Mouse (Mus musculus): ENCODE data around the gene BC048562.

DNA sequence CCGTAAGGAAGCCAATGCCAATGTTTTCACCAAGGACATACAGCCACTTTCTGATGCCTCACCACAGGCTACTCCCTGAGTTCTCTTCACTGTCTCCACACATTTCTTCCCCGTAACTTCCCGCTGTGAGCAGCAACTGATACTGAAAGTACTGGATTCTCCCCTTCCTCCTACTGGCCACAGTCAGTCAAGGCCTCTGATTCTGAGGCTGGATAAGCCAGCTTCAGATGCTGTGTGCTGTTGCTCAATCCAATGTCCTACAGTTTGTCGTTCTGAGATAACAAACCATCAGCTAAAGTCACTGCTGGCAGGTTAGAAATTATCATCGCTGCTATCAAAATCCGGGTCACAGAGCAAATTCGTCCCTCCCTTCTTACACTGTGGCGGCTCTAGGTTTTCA lies 31.8 kb upstream of the BC048562 start:
- TF ChIP-seq CTCF (IDR thresholded peaks at IDR 0.05) (no peak), POLR2A (IDR thresholded peaks at IDR 0.05; ENCODE audit: insufficient read depth, low read depth, low read length) (no peak)
